Mouse (Mus musculus) lung, postnatal 25 days (tissue): ENCODE measurements around the gene Pigf.

Source experiments
- DNase-seq: peaks from one replicate; pipeline ENCODE4 v3.0.0; 2022; ENCODE audit warnings: low spot score

Pigf gene

DNA sequence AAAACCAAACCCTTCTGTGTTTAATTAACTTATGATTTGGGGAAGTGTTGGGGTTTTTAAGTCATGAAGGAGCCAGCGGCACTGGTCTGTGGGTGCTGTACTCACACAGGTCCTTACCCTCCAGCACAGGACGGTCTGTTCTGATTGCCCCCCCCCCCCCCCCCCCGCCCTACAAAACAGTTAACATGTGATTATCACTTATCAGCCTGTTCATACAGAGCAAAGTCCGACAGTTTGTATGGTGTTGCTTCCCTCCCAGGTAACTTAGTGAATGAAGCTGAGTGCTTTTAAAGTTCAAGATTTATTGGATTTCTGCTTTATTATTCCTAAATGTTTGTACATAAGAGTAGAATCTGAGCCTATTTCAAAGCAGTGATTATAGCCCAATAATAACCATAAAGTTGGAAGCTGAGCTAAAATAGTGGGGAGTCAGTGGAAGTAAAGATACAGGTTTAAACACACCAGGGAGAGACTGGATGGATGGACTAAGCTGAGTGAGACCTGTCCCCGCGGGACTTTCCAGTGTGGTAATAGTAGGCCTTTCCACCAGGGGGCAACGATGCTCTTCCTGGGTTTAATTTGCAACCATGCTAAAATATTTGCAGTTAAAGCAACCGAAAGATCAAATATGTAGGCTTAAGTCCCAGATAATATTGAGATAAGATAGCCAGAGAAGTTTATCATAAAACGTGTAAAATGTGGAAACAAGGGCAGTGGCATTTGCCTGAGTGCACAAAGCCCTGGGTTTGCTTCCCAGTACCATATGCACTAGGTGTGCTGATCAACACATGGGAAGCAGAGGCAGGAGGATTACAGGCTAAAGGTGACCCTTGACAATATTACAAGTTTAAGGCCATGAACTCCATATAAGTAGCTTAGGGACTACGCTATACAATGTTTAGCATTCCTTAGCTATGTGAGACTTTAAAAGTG, 11.2 kb upstream of the Pigf start:
- DNase-seq, result peak; percentile 23

DNA sequence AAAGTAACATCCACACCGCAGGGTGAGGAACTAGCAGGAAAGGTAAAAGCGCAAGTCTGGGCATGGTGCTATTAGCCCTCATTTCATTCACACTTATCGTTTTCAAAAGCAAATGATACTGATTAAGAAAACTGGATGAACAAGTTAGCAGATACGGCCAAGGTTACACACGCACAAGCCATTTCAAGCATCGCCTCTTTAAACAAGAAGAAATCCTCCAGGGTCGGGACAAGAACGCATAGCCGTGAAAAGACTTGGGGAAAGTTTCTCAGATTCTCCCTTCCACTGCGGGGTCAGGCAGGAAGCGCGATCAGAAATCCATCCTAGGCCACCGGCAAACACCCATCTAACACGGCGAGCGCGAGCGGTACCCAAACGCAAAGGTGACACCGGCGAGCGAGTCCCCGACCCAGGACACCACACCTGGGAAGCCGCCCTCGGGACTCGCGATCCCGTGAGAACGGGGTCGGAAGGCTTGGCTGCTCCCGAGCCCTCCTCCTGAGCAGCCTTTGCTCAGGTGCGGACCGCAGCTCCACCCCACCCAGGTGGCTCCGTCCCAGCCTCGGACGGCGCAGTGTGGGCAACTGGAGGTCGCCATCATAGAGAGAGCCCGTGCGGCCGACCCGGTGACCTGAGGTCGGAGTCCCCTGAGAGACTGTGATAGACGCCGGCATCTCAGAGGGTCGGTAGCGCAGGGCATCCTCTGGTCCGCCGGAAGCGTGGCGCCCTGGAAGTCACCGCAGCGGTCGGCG, 539 bp downstream of the Pigf start:
- DNase-seq, result peak; percentile 8

GRCm38 (mm10) chr17:87019692-87020091, 5.5 kb downstream of the Pigf start:
- no peak for DNase-seq

DNA sequence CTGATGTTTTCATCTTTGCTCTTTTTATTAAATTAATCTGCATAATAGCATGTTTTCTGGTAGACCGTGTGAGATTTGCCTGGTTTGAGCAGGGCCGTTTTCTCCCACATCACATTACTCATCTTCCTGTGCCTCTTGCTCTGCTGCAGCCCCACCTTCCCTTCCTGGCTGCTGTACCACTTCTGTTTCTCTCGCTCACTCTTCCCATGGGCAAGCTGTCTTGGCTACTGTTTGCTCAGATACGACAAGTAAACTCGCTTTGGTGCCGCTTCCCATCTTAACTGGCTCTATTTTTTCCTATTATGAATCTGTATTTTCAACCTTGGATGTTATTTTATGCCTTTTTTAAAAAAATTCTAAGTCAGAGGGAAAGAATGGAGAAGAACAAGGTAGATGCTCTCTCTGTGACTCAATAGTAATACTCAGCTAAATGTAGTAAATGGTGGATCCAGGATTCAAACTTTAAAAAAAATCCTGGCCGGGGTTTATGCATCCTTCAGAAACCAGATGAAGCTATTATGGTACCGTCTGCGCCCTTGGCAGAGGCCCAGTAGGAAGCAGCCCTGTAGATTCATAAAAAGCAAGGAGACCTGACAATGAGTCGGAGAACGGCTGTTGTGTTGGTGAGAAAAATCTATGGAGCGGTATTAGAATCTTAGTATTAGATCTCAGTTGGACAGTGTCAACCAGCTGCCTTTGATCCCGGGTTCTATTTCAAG, 13.7 kb downstream of the Pigf start:
- no peak for DNase-seq

GRCm38 (mm10) chr17:87008950-87009349, 16.3 kb downstream of the Pigf start:
- no peak for DNase-seq

DNA sequence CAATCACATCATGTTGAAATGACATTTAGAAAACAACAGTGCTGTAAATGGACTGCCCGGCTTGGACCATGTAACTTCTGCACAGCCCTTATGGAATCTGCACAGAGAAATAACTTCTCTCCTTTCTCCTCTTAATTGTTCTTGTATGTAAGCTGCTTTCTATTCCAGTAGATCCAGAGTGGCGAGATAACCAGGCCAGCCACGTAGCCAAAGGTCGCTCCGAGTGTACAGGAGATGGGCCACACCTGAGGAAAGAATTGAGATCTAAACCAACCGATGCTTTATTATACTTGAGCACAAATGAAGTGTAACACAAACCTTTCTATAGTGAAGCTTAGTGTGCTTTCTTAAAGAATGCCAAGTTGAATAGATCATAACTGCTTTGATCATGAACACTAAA, 27.9 kb downstream of the Pigf start:
- DNase-seq, result no peak

- DNase-seq, result peak; percentile 36
Measured at GRCm38 (mm10) chr17:86991306-86991705, 33.9 kb downstream of the Pigf start.

DNA sequence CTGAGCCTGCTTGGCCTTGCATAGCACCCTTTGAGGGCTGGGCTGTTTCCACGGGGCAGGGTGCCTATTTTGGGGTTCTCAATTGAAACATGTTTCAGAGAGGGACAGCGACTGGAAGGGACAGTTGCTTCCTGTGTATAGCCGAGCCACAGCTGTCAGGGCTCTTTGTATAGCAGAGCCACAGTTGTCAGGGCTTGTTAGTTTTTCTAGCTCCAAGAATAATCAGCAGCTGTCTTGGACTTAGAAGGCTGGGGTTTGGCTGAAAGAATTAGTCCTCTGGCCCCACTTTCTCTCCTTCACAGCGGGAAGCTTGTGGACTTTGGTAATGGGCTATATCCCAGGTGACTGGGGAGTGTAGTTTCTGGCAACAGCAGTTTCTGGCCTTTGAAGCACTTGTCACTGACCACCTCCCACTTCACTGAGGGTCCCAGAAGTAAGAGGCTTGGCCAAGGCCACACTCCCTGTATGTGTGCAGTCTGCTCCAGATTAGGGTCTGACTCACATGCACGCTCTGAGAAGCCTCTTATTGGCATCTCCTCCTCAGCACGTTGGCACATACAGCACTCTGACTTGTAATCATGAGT, 36.5 kb downstream of the Pigf start:
- DNase-seq, result no peak

- no peak for DNase-seq
Measured at GRCm38 (mm10) chr17:86988161-86988560, 37.0 kb downstream of the Pigf start.

- no peak for DNase-seq
Measured at GRCm38 (mm10) chr17:86986449-86987138, 38.6 kb downstream of the Pigf start.

GRCm38 (mm10) chr17:86982497-86982896, 42.7 kb downstream of the Pigf start:
- DNase-seq, result no peak

DNA sequence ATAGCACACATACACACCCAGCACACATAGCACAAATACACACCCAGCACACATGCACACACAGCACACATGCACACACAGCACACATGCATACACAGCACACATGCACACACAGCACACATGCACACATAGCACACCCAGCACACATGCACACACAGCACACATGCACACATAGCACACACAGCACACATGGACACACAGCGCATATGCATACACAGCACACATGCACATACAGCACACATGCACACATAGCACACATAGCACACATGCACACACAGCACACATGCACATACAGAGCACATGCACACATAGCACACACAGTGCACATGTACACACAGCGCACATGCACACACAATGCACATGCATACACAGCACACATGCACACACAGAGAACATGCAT, 43.5 kb downstream of the Pigf start:
- DNase-seq, result no peak

- DNase-seq, result no peak
Measured at GRCm38 (mm10) chr17:86981205-86981604, 44.0 kb downstream of the Pigf start.

DNA sequence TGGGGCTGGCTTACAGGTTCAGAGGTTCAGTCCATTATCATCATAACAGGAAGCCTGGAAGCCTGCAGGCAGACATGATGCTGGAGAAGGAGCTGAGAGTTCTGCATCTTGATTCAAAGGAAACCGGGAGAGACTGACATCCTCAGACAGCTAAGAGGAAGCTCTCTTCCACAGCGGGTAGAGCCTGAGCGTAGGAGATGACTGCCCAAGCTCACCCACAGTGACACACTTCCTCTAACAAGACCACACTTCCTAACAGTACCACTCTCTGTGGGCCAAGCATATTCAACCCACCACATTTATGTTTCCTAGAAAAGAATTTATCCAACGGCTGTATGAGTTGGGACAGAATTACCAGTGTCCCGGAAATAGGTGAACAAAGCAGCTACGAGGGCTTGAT, 46.7 kb downstream of the Pigf start:
- DNase-seq, result no peak

DNA sequence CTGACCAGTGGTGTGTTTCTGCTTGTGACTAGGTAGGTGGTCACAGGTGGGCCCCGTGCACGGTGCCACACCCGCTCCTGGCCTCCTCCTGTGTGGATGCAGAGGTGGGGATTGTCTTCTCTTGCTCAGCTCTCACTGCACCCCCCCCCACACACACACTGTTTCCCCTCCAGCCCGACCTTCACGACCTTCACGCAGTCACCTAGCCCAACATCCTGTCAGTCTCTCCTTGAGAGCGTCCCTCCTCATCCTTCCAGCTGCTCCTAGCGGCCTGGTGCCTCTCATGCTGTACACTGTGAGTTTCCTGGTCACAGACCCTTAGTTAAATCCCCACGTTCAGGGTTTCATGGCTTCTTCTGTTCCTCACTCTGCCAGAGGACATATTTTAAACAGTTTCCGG, 48.8 kb downstream of the Pigf start:
- no peak for DNase-seq

DNA sequence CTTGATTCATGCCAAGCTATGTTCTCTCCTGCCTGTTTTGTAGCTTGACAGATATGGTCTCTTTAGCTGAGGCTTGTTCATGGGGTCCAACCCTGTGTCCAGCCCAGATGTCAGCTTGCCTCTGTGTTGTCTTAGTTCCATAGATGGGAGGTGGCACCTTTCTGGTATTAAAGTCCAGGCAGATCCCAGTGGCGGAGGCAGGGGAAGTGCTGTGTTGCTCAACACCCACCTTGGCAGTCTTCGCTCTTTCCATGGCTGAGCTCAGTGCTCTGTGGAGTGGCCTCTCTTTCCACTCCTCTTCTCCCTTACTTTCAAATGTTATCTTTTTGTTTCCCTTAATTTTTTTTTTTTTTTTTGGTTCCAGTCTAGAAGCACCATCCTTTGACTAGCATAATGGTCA, 52.1 kb downstream of the Pigf start:
- no peak for DNase-seq

DNA sequence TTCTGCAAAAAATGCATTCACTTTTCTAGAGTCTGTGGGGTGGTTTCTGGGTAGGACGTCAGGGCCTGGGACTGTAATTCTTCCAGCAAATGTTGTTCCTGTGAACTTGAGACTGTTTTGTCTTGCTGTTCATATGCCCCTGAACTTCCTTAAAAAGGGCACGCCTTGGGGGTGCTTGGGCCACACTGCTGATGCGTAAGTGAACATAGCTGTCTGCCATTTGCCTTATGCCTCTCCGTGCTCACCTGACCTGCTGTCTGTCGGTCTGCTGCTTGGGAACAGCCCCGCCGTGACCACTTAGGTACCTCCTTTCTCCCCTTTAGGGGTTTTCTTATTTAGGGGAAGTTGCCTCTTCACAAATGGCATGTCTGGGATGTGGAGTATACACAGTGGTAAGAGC, 53.3 kb downstream of the Pigf start:
- DNase-seq, result no peak

DNA sequence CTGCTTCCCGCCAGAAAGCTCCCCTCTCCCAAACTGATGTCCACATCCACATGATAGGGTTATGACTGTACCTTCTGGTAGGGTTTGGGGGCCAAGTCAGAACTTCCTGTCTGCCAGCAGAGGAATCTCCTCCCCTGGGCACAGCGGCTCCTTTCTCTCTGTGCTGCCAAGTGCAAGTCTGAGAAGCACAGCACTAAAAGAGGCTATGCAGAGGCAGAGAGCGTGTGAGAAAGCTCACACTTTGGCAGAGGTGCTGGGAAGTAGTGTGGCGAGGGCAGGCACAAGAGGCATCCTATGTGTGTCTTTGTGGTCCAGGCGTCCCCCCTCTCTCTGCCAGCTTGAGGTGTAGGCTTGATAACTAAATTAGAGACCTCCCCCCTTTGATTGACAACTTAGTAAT, 54.2 kb downstream of the Pigf start:
- DNase-seq, result no peak

- no peak for DNase-seq
Measured at GRCm38 (mm10) chr17:86970026-86970750, 55.0 kb downstream of the Pigf start.

GRCm38 (mm10) chr17:86969582-86969981, 55.6 kb downstream of the Pigf start:
- peak; percentile 59 for DNase-seq

DNA sequence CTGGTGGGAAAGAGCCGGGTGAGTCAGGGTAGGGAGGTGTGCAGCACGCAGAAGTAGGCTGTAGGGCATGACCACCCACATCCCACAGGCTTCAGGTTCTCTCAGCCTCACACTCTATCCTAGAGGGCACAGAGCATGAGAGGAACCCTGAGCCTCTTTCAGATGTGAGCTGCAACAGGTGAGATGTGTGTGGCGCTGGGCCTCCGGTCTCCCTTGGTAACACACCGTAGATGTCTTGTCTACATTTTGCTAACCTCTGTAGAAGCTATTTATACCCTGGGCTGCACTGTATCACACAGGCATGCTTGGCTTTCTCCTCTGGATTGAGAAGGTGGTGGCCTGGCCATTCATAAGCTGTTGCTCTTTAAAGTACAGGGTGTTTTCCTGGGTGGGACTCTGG, 56.6 kb downstream of the Pigf start:
- DNase-seq, result no peak
